Mouse (Mus musculus): ENCODE data around the gene Fkbp9.

DNA sequence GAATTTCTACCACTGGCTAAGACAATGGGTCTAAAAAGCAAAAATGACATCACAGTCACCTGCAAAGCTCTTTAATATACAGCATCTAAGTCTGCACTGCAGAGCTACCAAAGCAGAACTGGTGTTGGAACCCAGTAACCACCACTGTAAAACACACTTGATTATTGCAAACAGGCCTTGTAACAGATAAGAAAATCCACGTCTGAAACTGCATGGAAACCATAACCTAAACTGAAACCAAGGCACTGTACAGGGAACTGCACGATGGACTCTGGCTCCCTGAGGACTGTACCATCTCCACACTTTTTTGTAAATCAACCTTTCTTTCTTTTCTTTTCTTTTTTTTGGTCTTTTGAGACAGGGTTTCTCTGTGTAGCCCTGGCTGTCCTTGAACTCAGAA, 44.2 kb upstream of the Fkbp9 start:
- no peak for TF ChIP-seq CTCF (conservative IDR thresholded peaks at IDR 0.05; ENCODE audit: low read length)
- TF ChIP-seq POU5F1 (IDR thresholded peaks at IDR 0.05; ENCODE audit: borderline replicate concordance, low read length): no peak
- TF ChIP-seq NANOG (IDR thresholded peaks at IDR 0.05; ENCODE audit: borderline replicate concordance, low read length): no peak

Measured in E14TG2a.4 (cell line).